Mouse (Mus musculus) midbrain, embryonic 15.5 days (tissue): ENCODE measurements at regions not wholly inside any gene's neighbourhood (a gene's known extent, or its start where the extent isn't known, plus 50 kb on each side); places are given as distances from the start of the nearest gene placed in this dataset.

Source experiments
- ATAC-seq: fragments of 200-750 bp; cut with Nextera tagmentation; replicated peaks from 2 replicates; pipeline ENCODE4 v1.8.0; 2017; ENCODE audit warnings: moderate TSS enrichment
- H3K27ac ChIP-seq: fragments of 300-500 bp; sonication (generic); 2 replicates; pipeline ENCODE4 v1.5.1; 2015; ENCODE audit warnings: mild to moderate bottlenecking, inconsistent platforms
- H3K27me3 ChIP-seq: fragments of 300-500 bp; sonication (generic); replicated peaks from 2 replicates; pipeline ENCODE4 v1.6.1; 2015; ENCODE audit warnings: inconsistent platforms
- H3K36me3 ChIP-seq: fragments of 300-500 bp; sonication (generic); replicated peaks from 2 replicates; pipeline ENCODE4 v1.6.1; 2015; ENCODE audit warnings: inconsistent platforms
- H3K4me1 ChIP-seq: fragments of 300-500 bp; sonication (generic); 2 replicates; pipeline ENCODE4 v1.6.1; 2015; ENCODE audit warnings: inconsistent platforms
- H3K4me2 ChIP-seq: fragments of 300-500 bp; sonication (generic); 2 replicates; pipeline ENCODE4 v1.6.1; 2015; ENCODE audit warnings: inconsistent platforms, mild to moderate bottlenecking, moderate library complexity
- H3K4me3 ChIP-seq: fragments of 300-500 bp; sonication (generic); 2 replicates; pipeline ENCODE4 v1.5.1; 2015; ENCODE audit warnings: mild to moderate bottlenecking, inconsistent platforms
- H3K9ac ChIP-seq: fragments of 300-500 bp; sonication (generic); 2 replicates; pipeline ENCODE4 v1.6.1; 2015; ENCODE audit warnings: mild to moderate bottlenecking, inconsistent platforms
- H3K9me3 ChIP-seq: fragments of 300-500 bp; sonication (generic); 2 replicates; pipeline ENCODE4 v1.6.1; 2016; ENCODE audit warnings: inconsistent platforms
- WGBS: fragments of 180-500 bp; shearing (Covaris S2); methylation state at CpG from one replicate; pipeline ENCODE4 v1.1.7; 2015; ENCODE audit warnings: mixed read lengths; 5-methylcytosine and 5-hydroxymethylcytosine counted together

DNA sequence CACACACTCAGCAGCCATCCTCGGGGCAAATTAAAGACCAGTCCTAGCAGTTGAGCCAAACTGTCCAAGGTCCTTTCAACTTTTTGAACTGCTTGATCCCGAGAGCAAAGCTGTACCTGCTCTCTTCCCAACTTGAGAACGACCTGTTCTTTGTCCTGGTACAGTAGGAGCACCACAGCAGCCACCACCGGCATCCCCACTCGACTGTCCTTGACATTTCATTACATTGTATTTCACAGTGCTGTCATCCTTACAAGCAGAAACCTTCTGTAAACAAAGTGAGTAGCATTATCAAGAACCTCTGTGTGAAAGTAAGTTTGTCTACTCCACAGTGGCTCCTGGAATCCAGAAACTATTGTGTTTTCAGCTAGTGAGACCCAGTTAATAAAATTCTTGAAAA is 240.2 kb upstream of the Zfp462 start:
- Histone ChIP-seq H3K27ac (no peak overlapping the region), H3K4me2 (no peak overlapping the region), H3K4me3 (no peak overlapping the region), H3K9me3 (no peaks in the 10 kb centered on the region), H3K4me1 (no peaks in the 10 kb centered on the region), H3K27me3 (no peaks in the 10 kb centered on the region), H3K36me3 (no peaks in the 10 kb centered on the region), H3K9ac (no peak overlapping the region)
- WGBS = 80% methylated on average over 5 of the region's 5 CpGs
- ATAC-seq = no peak

- ATAC-seq = no peak
- no peaks in the 10 kb centered on the region for H3K9me3 ChIP-seq
- H3K9ac ChIP-seq = no peak overlapping the region
- H3K4me3 ChIP-seq = no peak overlapping the region
- no peak overlapping the region for H3K27ac ChIP-seq
- no peaks in the 10 kb centered on the region for H3K27me3 ChIP-seq
- no peaks in the 10 kb centered on the region for H3K4me1 ChIP-seq
- H3K36me3 ChIP-seq = no peaks in the 10 kb centered on the region
- no peak overlapping the region for H3K4me2 ChIP-seq
Measured at GRCm38 (mm10) chr4:54709751-54710150, 235.1 kb upstream of the Zfp462 start.

DNA sequence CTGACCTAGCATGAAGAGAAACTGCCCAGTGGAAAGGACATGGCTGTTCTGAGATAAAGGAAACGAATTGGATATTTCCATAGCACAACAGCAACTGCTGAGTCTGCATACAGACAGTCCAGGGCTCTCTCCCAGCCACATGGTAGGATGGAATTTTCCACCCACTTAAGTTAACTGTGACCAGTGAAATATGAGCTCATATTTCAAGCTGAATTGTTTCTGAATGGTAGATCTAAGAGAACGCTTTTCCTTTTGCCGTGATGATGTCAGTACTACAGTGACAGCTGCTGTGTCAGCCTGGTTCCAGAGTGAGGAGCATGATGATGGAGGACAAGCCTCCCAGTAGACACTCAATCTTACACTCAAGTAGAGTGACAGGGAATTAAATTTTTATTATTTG is 231.9 kb upstream of the Zfp462 start:
- 87% methylated on average over 3 of the region's 3 CpGs for WGBS
- no peak overlapping the region for H3K27ac ChIP-seq
- H3K27me3 ChIP-seq = no peaks in the 10 kb centered on the region
- H3K36me3 ChIP-seq = no peaks in the 10 kb centered on the region
- H3K4me2 ChIP-seq = no peak overlapping the region
- ATAC-seq = no peak
- no peaks in the 10 kb centered on the region for H3K4me1 ChIP-seq
- H3K9me3 ChIP-seq = no peaks in the 10 kb centered on the region
- no peak overlapping the region for H3K4me3 ChIP-seq
- H3K9ac ChIP-seq = no peak overlapping the region

GRCm38 (mm10) chr4:54714612-54715342 is 230.1 kb upstream of the Zfp462 start:
- 87% methylated on average over 9 of the region's 9 CpGs for WGBS
- no peaks in the 10 kb centered on the region for H3K4me1 ChIP-seq
- H3K36me3 ChIP-seq = no peaks in the 10 kb centered on the region
- no peak for ATAC-seq
- H3K27me3 ChIP-seq = no peaks in the 10 kb centered on the region
- no peak overlapping the region for H3K4me3 ChIP-seq
- no peak overlapping the region for H3K9ac ChIP-seq
- H3K4me2 ChIP-seq = no peak overlapping the region
- no peaks in the 10 kb centered on the region for H3K9me3 ChIP-seq
- no peak overlapping the region for H3K27ac ChIP-seq

DNA sequence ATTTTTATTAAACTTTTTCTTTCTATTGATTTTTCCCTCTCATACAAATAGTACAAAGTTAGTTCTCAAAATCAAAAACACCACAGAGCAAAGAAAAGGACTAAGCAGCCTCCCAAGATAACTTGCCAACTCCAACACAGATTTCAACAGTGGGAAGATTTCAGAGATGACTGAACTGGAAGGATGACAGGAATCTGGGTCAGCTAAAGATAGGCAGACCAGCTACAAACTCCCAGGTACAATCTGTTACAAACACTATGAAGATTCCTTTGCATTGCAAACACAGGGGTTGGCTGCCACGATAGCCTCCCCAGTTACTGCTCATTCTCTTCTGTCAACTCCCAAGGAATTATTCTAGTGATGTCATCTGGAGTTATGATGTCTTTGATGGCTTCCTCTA is 226.8 kb upstream of the Zfp462 start:
- WGBS = 78% methylated on average over 1 of the region's 1 CpGs
- H3K9ac ChIP-seq = no peak overlapping the region
- ATAC-seq = no peak
- no peak overlapping the region for H3K4me3 ChIP-seq
- H3K27ac ChIP-seq = no peak overlapping the region
- no peaks in the 10 kb centered on the region for H3K27me3 ChIP-seq
- no peaks in the 10 kb centered on the region for H3K4me1 ChIP-seq
- no peaks in the 10 kb centered on the region for H3K36me3 ChIP-seq
- no peak overlapping the region for H3K4me2 ChIP-seq
- H3K9me3 ChIP-seq = no peaks in the 10 kb centered on the region

DNA sequence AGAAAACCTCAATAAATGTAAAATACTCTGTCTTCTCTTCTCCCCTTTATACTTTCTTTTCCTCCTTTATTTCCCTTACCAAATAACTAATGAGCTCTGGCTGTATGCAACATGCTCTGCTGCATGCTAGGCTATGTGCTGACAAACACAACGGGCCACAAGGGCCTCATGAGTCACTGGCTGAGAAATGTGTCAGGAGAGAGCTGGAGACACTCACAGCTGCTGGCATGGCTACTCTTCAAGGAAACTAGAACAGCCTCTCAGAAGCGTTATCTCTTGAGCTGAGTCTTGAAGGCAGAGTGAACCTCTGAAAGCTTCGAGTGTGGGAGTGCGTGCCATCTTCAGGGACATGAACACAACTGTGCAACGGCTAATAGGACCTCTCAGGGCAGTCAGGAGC is 205.8 kb upstream of the Zfp462 start:
- Histone ChIP-seq H3K9ac (no peak overlapping the region), H3K36me3 (no peaks in the 10 kb centered on the region), H3K9me3 (no peaks in the 10 kb centered on the region), H3K4me3 (no peak overlapping the region), H3K27me3 (no peaks in the 10 kb centered on the region), H3K4me1 (no peaks in the 10 kb centered on the region), H3K4me2 (no peak overlapping the region), H3K27ac (no peak overlapping the region)
- ATAC-seq = no peak
- 85% methylated on average over 5 of the region's 5 CpGs for WGBS

- Histone ChIP-seq H3K27ac (no peak overlapping the region), H3K4me1 (no peaks in the 10 kb centered on the region), H3K9me3 (no peaks in the 10 kb centered on the region), H3K36me3 (no peaks in the 10 kb centered on the region), H3K4me3 (no peak overlapping the region), H3K4me2 (no peak overlapping the region), H3K27me3 (no peaks in the 10 kb centered on the region), H3K9ac (no peak overlapping the region)
- 88% methylated on average over 2 of the region's 2 CpGs for WGBS
- ATAC-seq = no peak
Measured at GRCm38 (mm10) chr4:54751458-54751857, 193.4 kb upstream of the Zfp462 start.

DNA sequence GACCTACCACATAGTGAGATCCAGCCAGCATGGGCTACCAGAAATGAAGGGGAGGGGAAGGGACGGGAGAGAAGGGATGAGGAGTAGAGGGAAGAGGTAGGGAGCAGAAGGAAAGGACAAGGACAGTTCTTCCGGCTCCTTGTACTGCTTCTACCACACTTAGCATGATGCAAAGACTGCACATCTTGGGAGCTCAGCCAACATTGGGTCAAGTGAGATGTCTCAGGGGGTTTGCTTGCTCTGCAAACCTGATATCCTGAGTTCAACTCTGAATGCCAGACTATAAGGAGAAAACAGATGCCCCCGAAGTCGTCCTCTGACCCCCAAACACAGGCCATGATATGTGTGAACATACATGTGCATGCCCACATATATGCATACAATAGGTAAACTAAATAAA is 188.4 kb upstream of the Zfp462 start:
- Histone ChIP-seq H3K4me1 (peaks cover 9% of the 10 kb centered on the region; the same call in 1 of the 2 replicates), H3K27me3 (no peaks in the 10 kb centered on the region), H3K27ac (no peak overlapping the region), H3K4me3 (no peak overlapping the region), H3K9ac (no peak overlapping the region), H3K9me3 (no peaks in the 10 kb centered on the region), H3K36me3 (no peaks in the 10 kb centered on the region), H3K4me2 (no peak overlapping the region)
- ATAC-seq = no peak
- 92% methylated on average over 4 of the region's 4 CpGs for WGBS

GRCm38 (mm10) chr4:54757715-54758500 is 186.9 kb upstream of the Zfp462 start:
- Histone ChIP-seq H3K4me1 (peaks cover 9% of the 10 kb centered on the region; the same call in 1 of the 2 replicates), H3K36me3 (no peaks in the 10 kb centered on the region), H3K4me2 (peak overlapping the region; percentile 39), H3K27me3 (no peaks in the 10 kb centered on the region), H3K4me3 (no peak overlapping the region), H3K9me3 (no peaks in the 10 kb centered on the region), H3K27ac (0 out of 2 replicates have a peak overlapping the region, but pooled peaks have one; percentile 22), H3K9ac (no peak overlapping the region)
- peak; percentile 79 for ATAC-seq
- 44% methylated on average over 19 of the region's 19 CpGs for WGBS

DNA sequence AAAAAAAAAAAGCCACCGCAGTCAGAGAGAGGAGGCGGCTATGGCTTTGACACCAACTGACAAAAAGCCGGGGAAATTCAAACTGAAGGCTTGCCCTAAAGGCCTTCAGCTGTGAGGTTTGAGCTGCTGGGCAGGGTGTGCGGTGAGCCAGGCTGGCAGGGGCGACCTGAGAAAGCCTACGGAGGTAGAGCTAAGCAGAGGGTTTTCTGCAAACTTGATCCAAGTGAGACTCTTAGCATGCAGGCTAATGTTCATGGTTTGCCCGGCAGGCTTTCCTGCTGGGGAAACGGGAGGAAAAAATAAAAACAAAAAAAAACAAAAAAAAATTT is 186.4 kb upstream of the Zfp462 start:
- ATAC-seq = no peak
- no peaks in the 10 kb centered on the region for H3K27me3 ChIP-seq
- 0 out of 2 replicates have a peak overlapping the region, but pooled peaks have one; percentile 22 for H3K27ac ChIP-seq
- peak overlapping the region; percentile 39 for H3K4me2 ChIP-seq
- no peak overlapping the region for H3K4me3 ChIP-seq
- H3K9me3 ChIP-seq = no peaks in the 10 kb centered on the region
- H3K36me3 ChIP-seq = no peaks in the 10 kb centered on the region
- H3K9ac ChIP-seq = no peak overlapping the region
- H3K4me1 ChIP-seq = peaks cover 9% of the 10 kb centered on the region; the same call in 1 of the 2 replicates
- WGBS = 56% methylated on average over 8 of the region's 8 CpGs

DNA sequence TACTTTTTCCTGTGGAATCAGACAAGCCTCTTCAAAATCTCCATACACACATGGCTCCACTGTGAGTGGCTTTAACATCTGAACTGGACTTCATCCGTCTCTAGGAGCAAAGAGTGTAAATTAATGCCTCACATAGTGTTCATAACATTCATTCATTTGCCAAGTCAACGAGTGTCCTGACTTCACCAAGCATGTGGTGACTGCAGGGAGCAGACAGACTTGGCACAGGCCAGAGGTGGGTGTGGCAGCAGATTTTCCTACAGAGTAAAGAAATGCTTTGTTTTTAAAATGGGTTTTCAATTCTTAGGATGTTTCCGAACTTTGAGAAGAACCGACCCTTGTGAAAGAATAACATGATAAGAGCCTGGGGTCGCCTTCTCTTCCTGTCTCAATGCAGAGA is 183.6 kb upstream of the Zfp462 start:
- Histone ChIP-seq H3K27me3 (no peaks in the 10 kb centered on the region), H3K27ac (no peak overlapping the region), H3K4me3 (no peak overlapping the region), H3K4me2 (no peak overlapping the region), H3K9me3 (no peaks in the 10 kb centered on the region), H3K4me1 (peaks cover 9% of the 10 kb centered on the region; the same call in 1 of the 2 replicates), H3K9ac (no peak overlapping the region), H3K36me3 (no peaks in the 10 kb centered on the region)
- WGBS = 80% methylated on average over 5 of the region's 5 CpGs
- no peak for ATAC-seq

GRCm38 (mm10) chr4:54765045-54765444 is 179.8 kb upstream of the Zfp462 start:
- Histone ChIP-seq H3K4me1 (no peaks in the 10 kb centered on the region), H3K4me3 (no peak overlapping the region), H3K9ac (no peak overlapping the region), H3K27me3 (no peaks in the 10 kb centered on the region), H3K9me3 (no peaks in the 10 kb centered on the region), H3K27ac (no peak overlapping the region), H3K36me3 (no peaks in the 10 kb centered on the region), H3K4me2 (no peak overlapping the region)
- ATAC-seq = no peak
- 29% methylated on average over 1 of the region's 1 CpGs for WGBS
